Mouse (Mus musculus): ENCODE results near the gene Fmr1. TPM values are rescaled to one million over a fixed set of nuclear protein-coding genes. Genes with fewer than 3 reads are reported as not detected.
"Not testable (repeated sequence)": the region's sequence is repeated elsewhere in the genome, so short reads cannot be mapped to it uniquely, and the experiment has no call there.

Gene Fmr1
- polyA plus RNA-seq (2014; fragmentation: Nextera tagmentation; extraction: Ambion mirVana): 66.7 and 68.3 TPM in 2 replicates

- Histone ChIP-seq H3K4me1 (ENCODE audit: control insufficient read depth, insufficient read depth, low read length) (no peaks in the 10 kb centered on the region), H3K27ac (ENCODE audit: low read length) (peak within 1 kb of the TSS; percentile 92), H3K27me3 (ENCODE audit: control insufficient read depth, insufficient read depth, low read length) (no peaks in the 10 kb centered on the region), H3K36me3 (ENCODE audit: control insufficient read depth, insufficient read depth, low read length) (no peaks in the 10 kb centered on the region), H3K4me3 (ENCODE audit: low read depth, low read length) (peak within 1 kb of the TSS; percentile 50), H3K4me2 (replicated peaks; ENCODE audit: low read depth, low read length) (peak within 1 kb of the TSS; percentile 38), H3K9ac (replicated peaks; ENCODE audit: low read depth, low read length) (peak within 1 kb of the TSS; percentile 66), H3K9me3 (ENCODE audit: control insufficient read depth, low read depth, low read length) (no peaks in the 10 kb centered on the region)
- ATAC-seq (ENCODE audit: insufficient number of reproducible peaks, insufficient read depth, low FRiP score, low read depth): peak; percentile 96
- 15% methylated on average over 39 of the region's 49 CpGs for WGBS
Measured at GRCm38 (mm10) chrX:68678333-68678740, at the start of gene Fmr1. Gene Fmr1, plus strand, starts transcription at chrX:68678541.

DNA sequence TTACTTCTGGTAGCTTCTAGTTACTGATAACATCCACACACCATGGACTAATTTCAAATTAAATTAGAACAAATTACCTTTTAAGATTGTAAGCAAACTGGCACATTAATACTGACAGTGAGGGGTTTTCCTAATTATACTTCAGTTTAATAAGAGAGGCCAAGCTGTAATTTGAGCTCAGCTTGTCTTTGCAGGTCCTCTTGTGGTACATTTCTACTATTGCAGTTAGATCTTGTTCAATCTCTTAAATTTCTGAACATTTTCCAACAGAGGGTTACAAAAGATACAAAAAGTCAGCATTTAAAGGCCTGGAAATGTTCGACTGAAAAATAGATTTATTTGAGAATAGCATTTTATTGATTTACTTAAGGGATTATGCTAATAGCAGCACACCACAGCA lies 36.7 kb upstream of the Fmr1 start:
- Histone ChIP-seq H3K27me3 (ENCODE audit: control insufficient read depth, insufficient read depth, low read length) (no peaks in the 10 kb centered on the region), H3K9me3 (ENCODE audit: control insufficient read depth, low read depth, low read length) (no peaks in the 10 kb centered on the region), H3K4me1 (ENCODE audit: control insufficient read depth, insufficient read depth, low read length) (no peaks in the 10 kb centered on the region), H3K9ac (replicated peaks; ENCODE audit: low read depth, low read length) (no peak overlapping the region), H3K4me2 (replicated peaks; ENCODE audit: low read depth, low read length) (no peak overlapping the region), H3K27ac (ENCODE audit: low read length) (no peak overlapping the region), H3K4me3 (ENCODE audit: low read depth, low read length) (no peak overlapping the region), H3K36me3 (ENCODE audit: control insufficient read depth, insufficient read depth, low read length) (no peaks in the 10 kb centered on the region)
- 45% methylated on average over 1 of the region's 1 CpGs for WGBS
- no peak for ATAC-seq (ENCODE audit: insufficient number of reproducible peaks, insufficient read depth, low FRiP score, low read depth)

DNA sequence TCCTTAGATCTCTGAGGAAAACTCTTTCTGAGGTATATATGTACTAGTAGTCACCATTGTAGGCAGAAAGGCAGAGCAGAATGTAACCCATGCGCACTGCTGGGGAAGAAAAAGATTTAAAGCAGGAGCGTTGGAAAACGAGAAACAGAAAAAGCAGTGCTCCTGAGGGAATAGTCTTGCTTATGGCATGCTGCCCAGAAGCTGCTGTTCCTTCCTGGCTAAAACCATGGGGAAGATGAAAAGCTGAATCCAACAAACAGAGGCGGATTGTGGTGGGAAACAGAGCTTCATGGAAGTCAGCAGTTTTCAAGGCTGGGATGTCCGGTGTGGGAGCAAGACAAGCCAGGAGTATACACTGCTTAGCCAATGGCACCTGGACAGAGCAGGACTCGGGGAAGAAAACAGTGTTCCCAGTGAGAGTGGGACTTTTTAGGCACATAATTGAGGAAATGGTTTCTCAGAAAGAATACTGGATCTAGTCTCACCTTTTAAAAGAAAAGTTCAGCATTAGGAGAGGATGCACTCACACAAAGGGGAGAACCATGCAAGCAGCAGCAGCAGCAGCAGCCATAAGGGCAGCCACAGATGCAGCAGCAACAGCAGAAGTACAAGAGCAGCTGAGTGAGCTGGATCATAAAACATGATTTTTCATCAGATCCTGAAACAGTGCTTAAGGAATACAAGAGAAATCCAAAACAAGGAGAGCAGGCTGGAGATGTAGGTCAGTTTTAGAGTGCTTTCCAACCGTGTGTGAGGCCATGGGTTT lies 33.0 kb upstream of the Fmr1 start:
- no peak overlapping the region for H3K9ac ChIP-seq (replicated peaks; ENCODE audit: low read depth, low read length)
- no peak overlapping the region for H3K27ac ChIP-seq (ENCODE audit: low read length)
- no peak overlapping the region for H3K4me3 ChIP-seq (ENCODE audit: low read depth, low read length)
- H3K36me3 ChIP-seq (ENCODE audit: control insufficient read depth, insufficient read depth, low read length): no peaks in the 10 kb centered on the region
- H3K4me1 ChIP-seq (ENCODE audit: control insufficient read depth, insufficient read depth, low read length): no peaks in the 10 kb centered on the region
- 58% methylated on average over 7 of the region's 7 CpGs for WGBS
- no peak overlapping the region for H3K4me2 ChIP-seq (replicated peaks; ENCODE audit: low read depth, low read length)
- no peak for ATAC-seq (ENCODE audit: insufficient number of reproducible peaks, insufficient read depth, low FRiP score, low read depth)
- H3K9me3 ChIP-seq (ENCODE audit: control insufficient read depth, low read depth, low read length): no peaks in the 10 kb centered on the region
- no peaks in the 10 kb centered on the region for H3K27me3 ChIP-seq (ENCODE audit: control insufficient read depth, insufficient read depth, low read length)

GRCm38 (mm10) chrX:68677508-68677907 lies 833 bp upstream of the Fmr1 start:
- H3K4me2 ChIP-seq (replicated peaks; ENCODE audit: low read depth, low read length): peak overlapping the region; percentile 34
- no peaks in the 10 kb centered on the region for H3K36me3 ChIP-seq (ENCODE audit: control insufficient read depth, insufficient read depth, low read length)
- WGBS: 40% methylated on average over 1 of the region's 1 CpGs
- no peaks in the 10 kb centered on the region for H3K27me3 ChIP-seq (ENCODE audit: control insufficient read depth, insufficient read depth, low read length)
- H3K4me1 ChIP-seq (ENCODE audit: control insufficient read depth, insufficient read depth, low read length): no peaks in the 10 kb centered on the region
- H3K27ac ChIP-seq (ENCODE audit: low read length): no peak overlapping the region
- no peaks in the 10 kb centered on the region for H3K9me3 ChIP-seq (ENCODE audit: control insufficient read depth, low read depth, low read length)
- no peak overlapping the region for H3K4me3 ChIP-seq (ENCODE audit: low read depth, low read length)
- H3K9ac ChIP-seq (replicated peaks; ENCODE audit: low read depth, low read length): no peak overlapping the region
- no peak for ATAC-seq (ENCODE audit: insufficient number of reproducible peaks, insufficient read depth, low FRiP score, low read depth)

DNA sequence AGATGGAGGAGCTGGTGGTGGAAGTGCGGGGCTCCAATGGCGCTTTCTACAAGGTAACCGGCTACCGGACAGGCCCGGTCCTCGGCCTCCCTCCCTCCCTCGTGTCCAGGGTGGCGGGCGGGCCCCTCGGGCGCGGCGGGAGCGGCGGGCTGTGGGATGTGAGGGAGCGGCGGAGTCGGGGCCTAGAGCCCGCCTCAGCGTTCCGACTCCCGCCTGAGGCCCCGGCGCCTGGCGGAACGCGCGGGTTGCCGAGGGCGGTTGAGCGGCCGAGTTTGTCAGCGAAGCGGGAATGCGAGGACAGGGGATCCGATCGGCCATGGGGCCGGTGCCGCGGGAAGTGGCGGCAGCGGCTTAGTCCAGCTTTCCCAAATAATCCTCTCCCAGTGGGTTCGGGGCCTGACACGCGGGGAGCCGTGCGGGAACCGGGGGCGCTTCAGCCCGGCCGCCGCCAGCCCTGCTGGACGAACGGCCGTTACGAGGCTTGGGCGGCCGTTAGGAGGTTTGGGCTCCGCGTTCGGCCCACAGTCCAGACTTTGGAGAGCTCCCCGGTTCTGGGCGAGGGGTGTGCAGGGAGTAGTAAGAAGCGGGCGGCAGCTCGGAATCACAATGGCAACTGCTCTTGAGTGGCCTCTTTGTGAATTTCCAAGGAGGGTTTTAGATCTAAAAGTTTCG lies 610 bp downstream of the Fmr1 start:
- WGBS: 28% methylated on average over 41 of the region's 67 CpGs
- peak overlapping the region; percentile 38 for H3K4me2 ChIP-seq (replicated peaks; ENCODE audit: low read depth, low read length)
- H3K27me3 ChIP-seq (ENCODE audit: control insufficient read depth, insufficient read depth, low read length): no peaks in the 10 kb centered on the region
- peak; percentile 73 for ATAC-seq (ENCODE audit: insufficient number of reproducible peaks, insufficient read depth, low FRiP score, low read depth)
- H3K9me3 ChIP-seq (ENCODE audit: control insufficient read depth, low read depth, low read length): no peaks in the 10 kb centered on the region
- H3K36me3 ChIP-seq (ENCODE audit: control insufficient read depth, insufficient read depth, low read length): no peaks in the 10 kb centered on the region
- H3K4me1 ChIP-seq (ENCODE audit: control insufficient read depth, insufficient read depth, low read length): no peaks in the 10 kb centered on the region
- H3K9ac ChIP-seq (replicated peaks; ENCODE audit: low read depth, low read length): peak overlapping the region; percentile 66
- peak overlapping the region; percentile 92 for H3K27ac ChIP-seq (ENCODE audit: low read length)
- H3K4me3 ChIP-seq (ENCODE audit: low read depth, low read length): peak overlapping the region; percentile 50

DNA sequence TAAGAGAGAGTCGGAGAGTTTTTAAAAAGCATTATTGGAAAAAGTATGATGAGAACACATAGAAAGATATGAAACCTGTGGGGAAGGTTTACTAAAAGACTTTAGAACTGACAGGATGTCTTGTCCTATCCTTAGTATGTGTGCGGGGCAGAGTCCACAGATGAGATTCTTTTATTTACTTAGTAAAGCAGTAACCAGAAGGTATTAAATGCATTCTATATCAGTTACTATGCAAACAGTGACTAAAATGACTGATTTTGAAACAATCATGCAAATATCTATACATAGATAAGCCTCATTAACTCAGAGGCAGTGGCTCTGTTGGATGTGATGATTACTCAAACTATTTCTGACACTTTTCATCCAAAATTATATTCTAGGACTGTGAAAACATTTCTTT lies 6.4 kb downstream of the Fmr1 start:
- H3K4me3 ChIP-seq (ENCODE audit: low read depth, low read length): no peak overlapping the region
- H3K27me3 ChIP-seq (ENCODE audit: control insufficient read depth, insufficient read depth, low read length): no peaks in the 10 kb centered on the region
- ATAC-seq (ENCODE audit: insufficient number of reproducible peaks, insufficient read depth, low FRiP score, low read depth): no peak
- H3K4me1 ChIP-seq (ENCODE audit: control insufficient read depth, insufficient read depth, low read length): no peaks in the 10 kb centered on the region
- no peak overlapping the region for H3K4me2 ChIP-seq (replicated peaks; ENCODE audit: low read depth, low read length)
- H3K36me3 ChIP-seq (ENCODE audit: control insufficient read depth, insufficient read depth, low read length): no peaks in the 10 kb centered on the region
- 80% methylated on average over 2 of the region's 2 CpGs for WGBS
- no peaks in the 10 kb centered on the region for H3K9me3 ChIP-seq (ENCODE audit: control insufficient read depth, low read depth, low read length)
- H3K27ac ChIP-seq (ENCODE audit: low read length): no peak overlapping the region
- no peak overlapping the region for H3K9ac ChIP-seq (replicated peaks; ENCODE audit: low read depth, low read length)

DNA sequence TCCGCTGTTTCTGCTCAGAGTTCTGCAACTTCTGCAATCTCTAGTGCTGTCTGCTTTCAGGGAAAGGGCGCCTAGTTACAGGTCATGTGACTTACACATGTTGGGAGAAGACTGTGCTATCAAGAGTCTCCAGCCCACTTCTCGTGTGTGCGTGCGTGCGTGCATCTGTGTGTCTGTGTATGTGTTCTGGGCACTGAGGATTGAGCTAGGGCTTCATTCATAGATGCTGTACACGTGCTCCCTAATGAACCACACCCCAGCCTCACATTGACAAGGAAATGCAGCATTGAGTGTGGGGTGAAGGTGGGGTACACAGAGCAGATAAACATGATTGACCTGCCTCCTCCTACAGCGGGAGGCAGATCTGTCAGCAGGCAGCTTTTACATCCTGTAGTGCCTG lies 13.6 kb downstream of the Fmr1 start:
- H3K27ac ChIP-seq (ENCODE audit: low read length); H3K4me3 ChIP-seq (ENCODE audit: low read depth, low read length); H3K9ac ChIP-seq (replicated peaks; ENCODE audit: low read depth, low read length); H3K9me3 ChIP-seq (ENCODE audit: control insufficient read depth, low read depth, low read length); H3K27me3 ChIP-seq (ENCODE audit: control insufficient read depth, insufficient read depth, low read length); H3K4me1 ChIP-seq (ENCODE audit: control insufficient read depth, insufficient read depth, low read length); H3K4me2 ChIP-seq (replicated peaks; ENCODE audit: low read depth, low read length); ATAC-seq (ENCODE audit: insufficient number of reproducible peaks, insufficient read depth, low FRiP score, low read depth); H3K36me3 ChIP-seq (ENCODE audit: control insufficient read depth, insufficient read depth, low read length): not testable (repeated sequence)
- 81% methylated on average over 8 of the region's 8 CpGs for WGBS

GRCm38 (mm10) chrX:68736902-68737301 lies 58.6 kb downstream of the Fmr1 start:
- Histone ChIP-seq H3K36me3 (ENCODE audit: control insufficient read depth, insufficient read depth, low read length) (no peaks in the 10 kb centered on the region), H3K9me3 (ENCODE audit: control insufficient read depth, low read depth, low read length) (no peaks in the 10 kb centered on the region), H3K27ac (ENCODE audit: low read length) (no peak overlapping the region), H3K4me3 (ENCODE audit: low read depth, low read length) (no peak overlapping the region), H3K27me3 (ENCODE audit: control insufficient read depth, insufficient read depth, low read length) (no peaks in the 10 kb centered on the region), H3K4me2 (replicated peaks; ENCODE audit: low read depth, low read length) (no peak overlapping the region), H3K9ac (replicated peaks; ENCODE audit: low read depth, low read length) (no peak overlapping the region), H3K4me1 (ENCODE audit: control insufficient read depth, insufficient read depth, low read length) (no peaks in the 10 kb centered on the region)
- 62% methylated on average over 1 of the region's 1 CpGs for WGBS
- ATAC-seq (ENCODE audit: insufficient number of reproducible peaks, insufficient read depth, low FRiP score, low read depth): no peak

Data from stomach, embryonic 14.5 days (tissue).